Mouse (Mus musculus) MEL (cell line): ENCODE measurements around the gene Afap1l2. TPM values are rescaled to one million over a fixed set of nuclear protein-coding genes. Genes with fewer than 3 reads are reported as not detected.

Experiments
- DNase-seq: peaks from one replicate; pipeline ENCODE4 v3.0.0; 2011; ENCODE audit warnings: low read depth, low spot score
- H3K27ac ChIP-seq: 2 replicates; pipeline ENCODE4 v1.5.1; 2012; ENCODE audit warnings: low read depth, mild to moderate bottlenecking, control low read depth, low read length, moderate library complexity; ENCODE audit not compliant: control insufficient read depth
- H3K27me3 ChIP-seq, 2 experiments: fragments of 150-350 bp in 1 of 2; sonication (generic) in 1 of 2; 2 replicates each; pipeline ENCODE4 v1.6.1; 2012; ENCODE audit warnings: low read length in 2 of 2, mild to moderate bottlenecking in 2 of 2, improper control_type of control experiment in 1 of 2, moderate library complexity in 1 of 2; ENCODE audit not compliant: insufficient read depth in 2 of 2, control insufficient read depth in 1 of 2
- H3K36me3 ChIP-seq, 2 experiments: 2 replicates each; pipeline ENCODE4 v1.6.1; 2012 to 2014; ENCODE audit warnings: low read length in 2 of 2, improper control_type of control experiment in 1 of 2, inconsistent platforms in 1 of 2, mild to moderate bottlenecking in 1 of 2; ENCODE audit not compliant: insufficient read depth in 2 of 2, control insufficient read depth in 1 of 2
- H3K4me1 ChIP-seq, 2 experiments: fragments of 150-350 bp in 1 of 2; sonication (generic) in 1 of 2; 2 replicates each; pipeline ENCODE4 v1.6.1; 2012; ENCODE audit warnings: low read length in 2 of 2, improper control_type of control experiment in 1 of 2, mild to moderate bottlenecking in 1 of 2; ENCODE audit not compliant: insufficient read depth in 2 of 2, control insufficient read depth in 1 of 2
- H3K4me3 ChIP-seq, 2 experiments: fragments of 150-350 bp in 1 of 2; sonication (generic) in 1 of 2; 2 replicates each; pipeline ENCODE4 v1.5.1; 2012; ENCODE audit warnings: low read depth in 2 of 2, low read length in 2 of 2, mild to moderate bottlenecking in 2 of 2, moderate library complexity in 2 of 2, control low read depth in 1 of 2, improper control_type of control experiment in 1 of 2; ENCODE audit not compliant: control insufficient read depth in 1 of 2, insufficient read depth in 1 of 2
- H3K79me2 ChIP-seq: 2 replicates; pipeline ENCODE4 v1.6.1; 2012; ENCODE audit warnings: mild to moderate bottlenecking, low read length, moderate library complexity; ENCODE audit not compliant: control insufficient read depth, poor library complexity, insufficient read depth
- H3K9ac ChIP-seq: 2 replicates; pipeline ENCODE4 v1.6.1; 2012; ENCODE audit warnings: low read depth, mild to moderate bottlenecking, control low read depth, low read length, moderate library complexity; ENCODE audit not compliant: control insufficient read depth, poor library complexity, severe bottlenecking
- H3K9me3 ChIP-seq: fragments of 150-350 bp; sonication (generic); replicated peaks from 2 replicates; pipeline ENCODE4 v1.6.1; 2012; ENCODE audit warnings: mild to moderate bottlenecking, low read length, improper control_type of control experiment, moderate library complexity; ENCODE audit not compliant: insufficient read depth
- BHLHE40 ChIP-seq: IDR thresholded peaks from 2 replicates; pipeline ENCODE4 v1.6.1; 2012; ENCODE audit warnings: low read depth, mild to moderate bottlenecking, inconsistent platforms, low read length, improper control_type of control experiment, borderline replicate concordance
- CHD1 ChIP-seq: IDR thresholded peaks from 2 replicates; pipeline ENCODE4 v1.6.1; 2012; ENCODE audit warnings: low read depth, mild to moderate bottlenecking, inconsistent platforms, low read length, improper control_type of control experiment
- CHD2 ChIP-seq: IDR thresholded peaks from 2 replicates; pipeline ENCODE4 v1.6.1; 2011; ENCODE audit warnings: low read length, improper control_type of control experiment
- ELF1 ChIP-seq: IDR thresholded peaks from 2 replicates; pipeline ENCODE4 v1.6.1; 2014; ENCODE audit warnings: low read depth, mild to moderate bottlenecking, inconsistent platforms, low read length, improper control_type of control experiment, moderate library complexity
- GATA1 ChIP-seq: IDR thresholded peaks from 2 replicates; pipeline ENCODE4 v1.6.1; 2011; ENCODE audit warnings: low read depth, low read length, improper control_type of control experiment
- JUND ChIP-seq: IDR thresholded peaks from 2 replicates; pipeline ENCODE4 v1.6.1; 2011; ENCODE audit warnings: low read depth, mild to moderate bottlenecking, improper control_type of control experiment, low read length
- MAFK ChIP-seq: IDR thresholded peaks from 2 replicates; pipeline ENCODE4 v1.6.1; 2011; ENCODE audit warnings: low read depth, mild to moderate bottlenecking, low read length, improper control_type of control experiment, borderline replicate concordance
- MAX ChIP-seq: IDR thresholded peaks from 2 replicates; pipeline ENCODE4 v1.6.1; 2011; ENCODE audit warnings: low read length, improper control_type of control experiment
- MXI1 ChIP-seq: IDR thresholded peaks from 2 replicates; pipeline ENCODE4 v1.6.1; 2011; ENCODE audit warnings: mild to moderate bottlenecking, low read depth, low read length, improper control_type of control experiment
- NRF1 ChIP-seq: IDR thresholded peaks from 2 replicates; pipeline ENCODE4 v1.6.1; 2014; ENCODE audit warnings: low read depth, mild to moderate bottlenecking, inconsistent platforms, low read length, improper control_type of control experiment, moderate library complexity; ENCODE audit not compliant: poor library complexity, insufficient read depth, severe bottlenecking
- POLR2AphosphoS2 ChIP-seq: IDR thresholded peaks from 2 replicates; pipeline ENCODE4 v1.6.1; 2011; ENCODE audit warnings: low read length, improper control_type of control experiment
- POLR2AphosphoS5 ChIP-seq: IDR thresholded peaks from 2 replicates; pipeline ENCODE4 v1.6.1; 2012; ENCODE audit warnings: low read depth, borderline replicate concordance, mild to moderate bottlenecking, inconsistent platforms, low read length, moderate library complexity, mixed read lengths
- RAD21 ChIP-seq: IDR thresholded peaks from 2 replicates; pipeline ENCODE4 v1.6.1; 2011; ENCODE audit warnings: mild to moderate bottlenecking, low read depth, low read length, improper control_type of control experiment
- RCOR1 ChIP-seq: IDR thresholded peaks from 2 replicates; pipeline ENCODE4 v1.6.1; 2012; ENCODE audit warnings: low read depth, mild to moderate bottlenecking, inconsistent platforms, low read length, improper control_type of control experiment
- TAL1 ChIP-seq: IDR thresholded peaks from 2 replicates; pipeline ENCODE4 v1.6.1; 2012; ENCODE audit warnings: mild to moderate bottlenecking, inconsistent platforms, low read length, moderate library complexity, mixed read lengths
- TBP ChIP-seq: IDR thresholded peaks from 2 replicates; pipeline ENCODE4 v1.8.0; 2011; ENCODE audit warnings: low read depth, low read length, improper control_type of control experiment
- TCF12 ChIP-seq: IDR thresholded peaks from 2 replicates; pipeline ENCODE4 v1.6.1; 2014; ENCODE audit warnings: low read depth, mild to moderate bottlenecking, inconsistent platforms, low read length, improper control_type of control experiment, moderate library complexity
- UBTF ChIP-seq: IDR thresholded peaks from 2 replicates; pipeline ENCODE4 v1.6.1; 2012; ENCODE audit warnings: low read depth, mild to moderate bottlenecking, inconsistent platforms, low read length, improper control_type of control experiment, moderate library complexity, borderline replicate concordance; ENCODE audit not compliant: insufficient read depth
- ZKSCAN1 ChIP-seq: IDR thresholded peaks from 2 replicates; pipeline ENCODE4 v1.6.1; 2012; ENCODE audit warnings: low read depth, mild to moderate bottlenecking, inconsistent platforms, low read length, improper control_type of control experiment, moderate library complexity
- ZMIZ1 ChIP-seq: IDR thresholded peaks from 2 replicates; pipeline ENCODE4 v1.6.1; 2012; ENCODE audit warnings: low read depth, mild to moderate bottlenecking, inconsistent platforms, low read length, improper control_type of control experiment, moderate library complexity
- ZNF384 ChIP-seq: IDR thresholded peaks from 2 replicates; pipeline ENCODE4 v1.6.1; 2012; ENCODE audit warnings: low read depth, mild to moderate bottlenecking, inconsistent platforms, low read length, improper control_type of control experiment
- polyA plus RNA-seq, 2 experiments: library from polyadenylated mRNA; stranded (reverse) in 1 of 2; unstranded in 1 of 2; fragments of >175 nt in 1 of 2; fragments of >200 nt in 1 of 2; gene quantifications; 2 replicates each; pipeline versions ENCODE4 v1.2.1 to v1.2.4; 2012; ENCODE audit warnings: low replicate concordance in 2 of 2, low read depth in 1 of 2; ENCODE audit not compliant: insufficient read length in 2 of 2, insufficient read depth in 1 of 2, missing spikeins in 1 of 2
- total RNA-seq: library from RNA; depleted of rRNA; stranded (reverse); fragments of 300-350 nt; gene quantifications from 2 replicates; pipeline ENCODE4 v1.2.3, GENCODE M21; 2012

Afap1l2 gene
- total and polyA plus RNA-seq, 3 experiments: not detected

- no peak for DNase-seq
- no peak overlapping the region for H3K27ac ChIP-seq
- no peak overlapping the region for H3K9ac ChIP-seq
- no peaks in the 10 kb centered on the region for H3K4me1 ChIP-seq
- H3K79me2 ChIP-seq: no peaks in the 10 kb centered on the region
- H3K9me3 ChIP-seq: no peaks in the 10 kb centered on the region
- no peak for TF ChIP-seq GATA1
- no peak for TF ChIP-seq POLR2AphosphoS5
- TF ChIP-seq UBTF: no peak
- TF ChIP-seq MXI1: no peak
- no peak for TF ChIP-seq ELF1
- TF ChIP-seq NRF1: no peak
- TF ChIP-seq TAL1: no peak
- no peak for TF ChIP-seq MAFK
- TF ChIP-seq ZKSCAN1: no peak
- no peak for TF ChIP-seq CHD2
- TF ChIP-seq TCF12: no peak
- TF ChIP-seq RCOR1: no peak
- no peak for TF ChIP-seq RAD21
- TF ChIP-seq BHLHE40: no peak
- TF ChIP-seq JUND: no peak
- no peak for TF ChIP-seq ZNF384
- no peak for TF ChIP-seq CHD1
- H3K36me3 ChIP-seq: no peaks in the 10 kb centered on the region
- H3K27me3 ChIP-seq: no peaks in the 10 kb centered on the region
- H3K4me3 ChIP-seq: no peak overlapping the region
These were observed 44.2 kb downstream of the Afap1l2 start for GRCm38 (mm10) chr19:56963876-56964275.

GRCm38 (mm10) chr19:56959601-56960000, 48.4 kb downstream of the Afap1l2 start:
- no peak for DNase-seq
- H3K9me3 ChIP-seq: no peaks in the 10 kb centered on the region
- no peak overlapping the region for H3K9ac ChIP-seq
- no peaks in the 10 kb centered on the region for H3K79me2 ChIP-seq
- TF ChIP-seq ZNF384 (no peak), ZMIZ1 (no peak), RAD21 (no peak), TBP (no peak), MAX (no peak), ELF1 (no peak), GATA1 (no peak), POLR2AphosphoS2 (no peak), CHD2 (no peak)
- TF ChIP-seq, all 39 proteins: peak for 0
- H3K4me3 ChIP-seq: no peak overlapping the region
- H3K27me3 ChIP-seq: no peaks in the 10 kb centered on the region
- H3K27ac ChIP-seq: no peak overlapping the region
- H3K36me3 ChIP-seq: no peaks in the 10 kb centered on the region
- no peaks in the 10 kb centered on the region for H3K4me1 ChIP-seq
